ENCODE assay signal across 12 mouse cellular contexts in the genomic region with DNA sequence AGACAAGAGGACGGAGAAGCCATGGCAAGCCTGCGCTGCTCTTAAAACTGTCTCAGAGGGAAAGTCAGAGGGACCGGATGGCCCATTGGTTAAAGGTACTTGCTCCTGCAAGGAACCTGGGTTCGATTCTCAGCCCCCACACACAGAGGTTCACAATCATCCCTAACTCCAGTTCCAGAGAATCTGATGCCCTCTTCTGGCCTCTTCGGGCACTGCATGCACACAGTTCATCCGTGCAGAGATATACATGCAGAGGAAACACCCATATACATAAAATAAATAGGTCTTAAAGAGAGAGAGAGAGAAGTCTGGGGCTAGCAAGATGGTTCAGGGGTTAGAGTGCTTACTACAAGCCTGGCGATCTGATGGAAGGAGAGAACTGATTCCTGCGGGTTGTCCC. TPM values are rescaled to one million over a fixed set of nuclear protein-coding genes. Genes with fewer than 3 reads are reported as not detected.
A peak's percentile ranks its signal among the peaks of the same experiment; 100 is the strongest.
DNase-seq lines count a peak whose midpoint lies in the region; ATAC-seq and TF ChIP-seq lines count a peak whose summit lies in the region.
"Had no signal": no experiment of that assay in that cellular context is flagged by ENCODE, and none has a peak within 500 bp of the region (broad histone marks: within the 10 kb centered on the region; RNA-seq: fewer than 3 reads in every experiment).

No protein-coding gene starts in this region.

- DNase-seq in heart, adult 2 months, result no peak
- no peak for DNase-seq in heart, adult 11 months
- no peak for DNase-seq in liver, postnatal 0 days
- no peak for DNase-seq in liver, embryonic 11.5 days (ENCODE audit: low spot score)
- DNase-seq in lung, postnatal 10 days, result peak; percentile 51
- no peak for DNase-seq in cerebellum, adult 18-20 months
- DNase-seq: cerebellum, adult 2 months; retina, postnatal 1 day had no signal

- no peaks in the 10 kb centered on the region for H3K27me3 ChIP-seq in heart, adult 2 months (ENCODE audit: control insufficient read depth, insufficient read depth, low read length)
- no peaks in the 10 kb centered on the region for H3K27me3 ChIP-seq in liver, postnatal 0 days (ENCODE audit: insufficient read depth, low read length)
- no peaks in the 10 kb centered on the region for H3K27me3 ChIP-seq in liver, embryonic 11.5 days (replicated peaks; ENCODE audit: control insufficient read depth, insufficient read depth, low read length)
- H3K27me3 ChIP-seq: liver, embryonic 12.5 days had no signal

- TF ChIP-seq CTCF in heart, adult 2 months (IDR thresholded peaks at IDR 0.05), result peak; percentile 43
- TF ChIP-seq CTCF in liver, postnatal 0 days (IDR thresholded peaks at IDR 0.05; ENCODE audit: low read depth), result peak; percentile 50
- peak; percentile 26; the same call in 1 of the 2 replicates for TF ChIP-seq CTCF in bone marrow macrophage, adult 2 months (IDR thresholded peaks at IDR 0.05; ENCODE audit: low read depth, low read length)

- H3K36me3 ChIP-seq in heart, adult 2 months (ENCODE audit: control insufficient read depth, insufficient read depth, low read length), result no peaks in the 10 kb centered on the region
- no peaks in the 10 kb centered on the region for H3K36me3 ChIP-seq in liver, postnatal 0 days (replicated peaks; ENCODE audit: insufficient read depth, low read length)
- H3K36me3 ChIP-seq in liver, embryonic 11.5 days (ENCODE audit: control insufficient read depth, insufficient read depth, low read length), result peaks cover 4% of the 10 kb centered on the region; the same call in 1 of the 2 replicates

- no peaks in the 10 kb centered on the region; the same call in 1 of the 2 replicates for H3K4me1 ChIP-seq in heart, adult 2 months (ENCODE audit: control insufficient read depth, insufficient read depth, low read length)
- no peaks in the 10 kb centered on the region for H3K4me1 ChIP-seq in liver, postnatal 0 days (ENCODE audit: insufficient read depth)
- peaks cover 8% of the 10 kb centered on the region for H3K4me1 ChIP-seq in liver, embryonic 11.5 days (replicated peaks; ENCODE audit: control insufficient read depth, insufficient read depth, low read length)
- H3K4me1 ChIP-seq in bone marrow macrophage, adult 2 months (ENCODE audit: control insufficient read depth, insufficient read depth, low read length), result no peaks in the 10 kb centered on the region

- no peak overlapping the region for H3K4me3 ChIP-seq in heart, adult 2 months
- H3K4me3 ChIP-seq in liver, postnatal 0 days (ENCODE audit: low read depth, low read length), result no peak overlapping the region
- no peak overlapping the region for H3K4me3 ChIP-seq in liver, embryonic 11.5 days (ENCODE audit: low read depth, low read length)
- H3K4me3 ChIP-seq in bone marrow macrophage, adult 2 months (ENCODE audit: insufficient read depth, low read length), result no peak overlapping the region
- H3K4me3 ChIP-seq: liver, embryonic 12.5 days had no signal

- no peak for TF ChIP-seq POLR2A in heart, adult 2 months (IDR thresholded peaks at IDR 0.05; ENCODE audit: insufficient read depth, low read depth, low read length)
- TF ChIP-seq POLR2A in bone marrow macrophage, adult 2 months (IDR thresholded peaks at IDR 0.05; ENCODE audit: borderline replicate concordance, low read depth, low read length), result no peak

- TF ChIP-seq EP300 in heart, adult 2 months (IDR thresholded peaks at IDR 0.05; ENCODE audit: insufficient read depth, low read depth, low read length), result no peak
- no peak for TF ChIP-seq EP300 in liver, postnatal 0 days (IDR thresholded peaks at IDR 0.05; ENCODE audit: low read depth)

- 96% methylated on average over 8 of the region's 8 CpGs for WGBS in heart, adult 2 months
- 81% methylated on average over 8 of the region's 8 CpGs for WGBS in liver, postnatal 0 days (ENCODE audit: insufficient replicate concordance)
- WGBS in liver, embryonic 11.5 days, result 90% methylated on average over 8 of the region's 8 CpGs

- no peak for ATAC-seq in liver, postnatal 0 days
- ATAC-seq in liver, embryonic 11.5 days (replicated peaks; ENCODE audit: low FRiP score), result no peak
- no peak for ATAC-seq in monocyte, adult 5-6 weeks (replicated peaks; ENCODE audit: insufficient number of reproducible peaks, low FRiP score, low TSS enrichment, poor library complexity, severe bottlenecking)
- ATAC-seq: liver, embryonic 12.5 days had no signal

- peaks cover 3% of the 10 kb centered on the region; the same call in 1 of the 2 replicates for H3K9me3 ChIP-seq in liver, postnatal 0 days (ENCODE audit: low read length)
- H3K9me3 ChIP-seq in liver, embryonic 11.5 days (ENCODE audit: control insufficient read depth, low read length), result peaks cover 7% of the 10 kb centered on the region; the same call in 1 of the 2 replicates

- H3K79me2 ChIP-seq in heart, adult 2 months (replicated peaks; ENCODE audit: control insufficient read depth, insufficient read depth, low read length), result no peaks in the 10 kb centered on the region

- no peak overlapping the region for H3K27ac ChIP-seq in heart, adult 2 months
- no peak overlapping the region for H3K27ac ChIP-seq in liver, postnatal 0 days (ENCODE audit: low read depth)
- no peak overlapping the region for H3K27ac ChIP-seq in liver, embryonic 11.5 days (ENCODE audit: low read depth, low read length)
- no peak overlapping the region for H3K27ac ChIP-seq in bone marrow macrophage, adult 2 months (ENCODE audit: insufficient read depth, low read depth, low read length)

- no peak overlapping the region for H3K4me2 ChIP-seq in liver, postnatal 0 days (ENCODE audit: low read depth, low read length)
- H3K4me2 ChIP-seq in liver, embryonic 11.5 days, result no peak overlapping the region
- H3K4me2 ChIP-seq: liver, embryonic 12.5 days had no signal

- H3K9ac ChIP-seq in heart, adult 2 months (ENCODE audit: low read depth, low read length), result no peak overlapping the region
- no peak overlapping the region for H3K9ac ChIP-seq in liver, postnatal 0 days (replicated peaks)
- H3K9ac ChIP-seq in liver, embryonic 11.5 days (ENCODE audit: low read depth, low read length), result no peak overlapping the region
- H3K9ac ChIP-seq: liver, embryonic 12.5 days had no signal

- intact Hi-C loops in heart, adult 2 months (cut with DNase I), result no loop called here

RNA-seq across cellular contexts. Expression of gene Ripor3, which starts 15.5 kb away (rescaled TPM):
- under 1 TPM; 0.21 to 0.36 TPM for total RNA-seq in heart, adult 2 months (2021)
- 0.79 and 1.5 TPM in 2 replicates for polyA plus RNA-seq in heart, adult 2 months (2012; rRNA removed)
- 1.4 TPM in 2 replicates for polyA plus RNA-seq in liver, postnatal 0 days (2015; fragmentation: Nextera tagmentation; extraction: Ambion mirVana)
- 3.1 and 3.6 TPM in 2 replicates for polyA plus RNA-seq in liver, embryonic 11.5 days (2014; fragmentation: Nextera tagmentation; extraction: Ambion mirVana)
- polyA plus RNA-seq in bone marrow macrophage, adult 2 months (2012; ENCODE audit: insufficient read depth, insufficient read length, missing spikeins), result not detected in 2 replicates
- 0.21 to 0.58 TPM in 2 of 3 replicates, not detected in the other for total RNA-seq in monocyte, adult 5-6 weeks (2017)
- total RNA-seq: granulocyte monocyte progenitor cell, adult 5-6 weeks had no signal

RNA-seq across cellular contexts. Expression of gene Pard6b, which starts 54.9 kb away (rescaled TPM):
- total RNA-seq in heart, adult 2 months (2021), result 1 to 10 TPM; 2.0 to 2.2 TPM
- 2.4 TPM in 2 replicates for polyA plus RNA-seq in heart, adult 2 months (2012; rRNA removed)
- polyA plus RNA-seq in liver, postnatal 0 days (2015; fragmentation: Nextera tagmentation; extraction: Ambion mirVana), result 2.3 and 2.7 TPM in 2 replicates
- polyA plus RNA-seq in liver, embryonic 11.5 days (2014; fragmentation: Nextera tagmentation; extraction: Ambion mirVana), result 6.0 and 6.1 TPM in 2 replicates
- not detected in 2 replicates for polyA plus RNA-seq in bone marrow macrophage, adult 2 months (2012; ENCODE audit: insufficient read depth, insufficient read length, missing spikeins)
- total RNA-seq in monocyte, adult 5-6 weeks (2017), result 0.78 to 2.5 TPM in 2 of 3 replicates, not detected in the other
